Mouse (Mus musculus): ENCODE data around the gene Tmed8. TPM values are rescaled to one million over a fixed set of nuclear protein-coding genes. Genes with fewer than 3 reads are reported as not detected.

The Tmed8 gene
- polyA plus RNA-seq, 1 experiment from 2014 or later = 1.8 TPM

GRCm38 (mm10) chr12:87198792-87199191 is 1.5 kb downstream of the Tmed8 start:
- Histone ChIP-seq H3K9ac (ENCODE audit: low read length) (peak overlapping the region; percentile 83; the same call in 1 of the 2 replicates), H3K4me1 (ENCODE audit: control insufficient read depth in 2 of 2, insufficient read depth in 2 of 2, low read length in 2 of 2) (peaks cover 0 to 7% of the 10 kb centered on the region in 2 experiments; a peak in 3 of 4 replicates), H3K9me3 (ENCODE audit: control insufficient read depth, low read length) (no peaks in the 10 kb centered on the region), H3K27me3 (ENCODE audit: control insufficient read depth, insufficient read depth, low read length) (no peaks in the 10 kb centered on the region), H3K4me3 (ENCODE audit: control insufficient read depth in 1 of 2, insufficient read depth in 1 of 2, low read depth in 1 of 2, low read length in 2 of 2) (peak overlapping the region in 1 of 2 experiments; percentile 67; a peak in 1 of 4 replicates), H3K27ac (replicated peaks in 1 of 2; ENCODE audit: control insufficient read depth in 1 of 2, insufficient read depth in 1 of 2, low read depth in 2 of 2, low read length in 2 of 2) (no peak overlapping the region), H3K4me2 (ENCODE audit: low read length) (peak overlapping the region; percentile 64), H3K36me3 (ENCODE audit: control insufficient read depth, insufficient read depth, low read length) (no peaks in the 10 kb centered on the region)
- 60% methylated on average over 6 of the region's 6 CpGs for WGBS
- ATAC-seq (ENCODE audit: insufficient number of reproducible peaks, insufficient read depth, low FRiP score, low read depth) = no peak

- H3K4me1 ChIP-seq (ENCODE audit: control insufficient read depth in 2 of 2, insufficient read depth in 2 of 2, low read length in 2 of 2) = peaks cover 0 to 7% of the 10 kb centered on the region in 2 experiments; a peak in 3 of 4 replicates
- H3K27me3 ChIP-seq (ENCODE audit: control insufficient read depth, insufficient read depth, low read length) = no peaks in the 10 kb centered on the region
- no peak overlapping the region for H3K27ac ChIP-seq (replicated peaks in 1 of 2; ENCODE audit: control insufficient read depth in 1 of 2, insufficient read depth in 1 of 2, low read depth in 2 of 2, low read length in 2 of 2)
- no peaks in the 10 kb centered on the region for H3K9me3 ChIP-seq (ENCODE audit: control insufficient read depth, low read length)
- H3K4me3 ChIP-seq (ENCODE audit: control insufficient read depth in 1 of 2, insufficient read depth in 1 of 2, low read depth in 1 of 2, low read length in 2 of 2) = no peak overlapping the region
- no peak overlapping the region for H3K4me2 ChIP-seq (ENCODE audit: low read length)
- H3K9ac ChIP-seq (ENCODE audit: low read length) = no peak overlapping the region
- no peak for ATAC-seq (ENCODE audit: insufficient number of reproducible peaks, insufficient read depth, low FRiP score, low read depth)
- no peaks in the 10 kb centered on the region for H3K36me3 ChIP-seq (ENCODE audit: control insufficient read depth, insufficient read depth, low read length)
These were observed 3.9 kb downstream of the Tmed8 start for GRCm38 (mm10) chr12:87196310-87196709.

- no peak overlapping the region for H3K27ac ChIP-seq (replicated peaks in 1 of 2; ENCODE audit: control insufficient read depth in 1 of 2, insufficient read depth in 1 of 2, low read depth in 2 of 2, low read length in 2 of 2)
- no peak overlapping the region for H3K9ac ChIP-seq (ENCODE audit: low read length)
- no peak overlapping the region for H3K4me2 ChIP-seq (ENCODE audit: low read length)
- no peaks in the 10 kb centered on the region for H3K36me3 ChIP-seq (ENCODE audit: control insufficient read depth, insufficient read depth, low read length)
- peaks cover 0 to 7% of the 10 kb centered on the region in 2 experiments; a peak in 3 of 4 replicates for H3K4me1 ChIP-seq (ENCODE audit: control insufficient read depth in 2 of 2, insufficient read depth in 2 of 2, low read length in 2 of 2)
- no peaks in the 10 kb centered on the region for H3K27me3 ChIP-seq (ENCODE audit: control insufficient read depth, insufficient read depth, low read length)
- H3K9me3 ChIP-seq (ENCODE audit: control insufficient read depth, low read length) = no peaks in the 10 kb centered on the region
- 72% methylated on average over 1 of the region's 1 CpGs for WGBS
- ATAC-seq (ENCODE audit: insufficient number of reproducible peaks, insufficient read depth, low FRiP score, low read depth) = no peak
- H3K4me3 ChIP-seq (ENCODE audit: control insufficient read depth in 1 of 2, insufficient read depth in 1 of 2, low read depth in 1 of 2, low read length in 2 of 2) = no peak overlapping the region
These were observed 5.2 kb downstream of the Tmed8 start for GRCm38 (mm10) chr12:87195069-87195468.

- no peak for ATAC-seq (ENCODE audit: insufficient number of reproducible peaks, insufficient read depth, low FRiP score, low read depth)
- no peaks in the 10 kb centered on the region for H3K36me3 ChIP-seq (ENCODE audit: control insufficient read depth, insufficient read depth, low read length)
These were observed 7.2 kb downstream of the Tmed8 start for GRCm38 (mm10) chr12:87193008-87193407.

GRCm38 (mm10) chr12:87177631-87178030 is 22.6 kb downstream of the Tmed8 start:
- no peak for ATAC-seq (ENCODE audit: insufficient number of reproducible peaks, insufficient read depth, low FRiP score, low read depth)
- no peaks in the 10 kb centered on the region for H3K36me3 ChIP-seq (ENCODE audit: control insufficient read depth, insufficient read depth, low read length)
- H3K9me3 ChIP-seq (ENCODE audit: control insufficient read depth, low read length) = no peaks in the 10 kb centered on the region
- no peaks in the 10 kb centered on the region for H3K4me1 ChIP-seq (ENCODE audit: control insufficient read depth in 2 of 2, insufficient read depth in 2 of 2, low read length in 2 of 2)
- H3K27ac ChIP-seq (replicated peaks in 1 of 2; ENCODE audit: control insufficient read depth in 1 of 2, insufficient read depth in 1 of 2, low read depth in 2 of 2, low read length in 2 of 2) = no peak overlapping the region
- H3K4me2 ChIP-seq (ENCODE audit: low read length) = no peak overlapping the region
- H3K9ac ChIP-seq (ENCODE audit: low read length) = no peak overlapping the region
- 95% methylated on average over 4 of the region's 4 CpGs for WGBS
- H3K4me3 ChIP-seq (ENCODE audit: control insufficient read depth in 1 of 2, insufficient read depth in 1 of 2, low read depth in 1 of 2, low read length in 2 of 2) = no peak overlapping the region
- H3K27me3 ChIP-seq (ENCODE audit: control insufficient read depth, insufficient read depth, low read length) = no peaks in the 10 kb centered on the region

More at GRCm38 (mm10) chr12:87193008-87193407, 7.2 kb downstream of the Tmed8 start:
- no peak overlapping the region for H3K4me2 ChIP-seq (ENCODE audit: low read length)
- no peak overlapping the region for H3K9ac ChIP-seq (ENCODE audit: low read length)
- H3K4me3 ChIP-seq (ENCODE audit: control insufficient read depth in 1 of 2, insufficient read depth in 1 of 2, low read depth in 1 of 2, low read length in 2 of 2) = no peak overlapping the region
- no peak overlapping the region for H3K27ac ChIP-seq (replicated peaks in 1 of 2; ENCODE audit: control insufficient read depth in 1 of 2, insufficient read depth in 1 of 2, low read depth in 2 of 2, low read length in 2 of 2)
- WGBS = 82% methylated on average over 3 of the region's 3 CpGs
- H3K27me3 ChIP-seq (ENCODE audit: control insufficient read depth, insufficient read depth, low read length) = no peaks in the 10 kb centered on the region
- no peaks in the 10 kb centered on the region for H3K9me3 ChIP-seq (ENCODE audit: control insufficient read depth, low read length)
- no peaks in the 10 kb centered on the region for H3K4me1 ChIP-seq (ENCODE audit: control insufficient read depth in 2 of 2, insufficient read depth in 2 of 2, low read length in 2 of 2)

- Histone ChIP-seq H3K9ac (ENCODE audit: low read length) (no peak overlapping the region), H3K27me3 (ENCODE audit: control insufficient read depth, insufficient read depth, low read length) (no peaks in the 10 kb centered on the region), H3K27ac (replicated peaks in 1 of 2; ENCODE audit: control insufficient read depth in 1 of 2, insufficient read depth in 1 of 2, low read depth in 2 of 2, low read length in 2 of 2) (no peak overlapping the region), H3K4me3 (ENCODE audit: control insufficient read depth in 1 of 2, insufficient read depth in 1 of 2, low read depth in 1 of 2, low read length in 2 of 2) (no peak overlapping the region), H3K9me3 (ENCODE audit: control insufficient read depth, low read length) (no peaks in the 10 kb centered on the region), H3K36me3 (ENCODE audit: control insufficient read depth, insufficient read depth, low read length) (peaks cover 13% of the 10 kb centered on the region; the same call in 1 of the 2 replicates), H3K4me2 (ENCODE audit: low read length) (no peak overlapping the region), H3K4me1 (ENCODE audit: control insufficient read depth in 2 of 2, insufficient read depth in 2 of 2, low read length in 2 of 2) (no peaks in the 10 kb centered on the region)
- no peak for ATAC-seq (ENCODE audit: insufficient number of reproducible peaks, insufficient read depth, low FRiP score, low read depth)
- WGBS = 53% methylated on average over 4 of the region's 4 CpGs
These were observed 24.9 kb downstream of the Tmed8 start for GRCm38 (mm10) chr12:87175194-87175946.

GRCm38 (mm10) chr12:87160815-87161214 is 39.4 kb downstream of the Tmed8 start:
- WGBS = 81% methylated on average over 5 of the region's 5 CpGs
- H3K36me3 ChIP-seq (ENCODE audit: control insufficient read depth, insufficient read depth, low read length) = peaks cover 21% of the 10 kb centered on the region
- no peaks in the 10 kb centered on the region for H3K9me3 ChIP-seq (ENCODE audit: control insufficient read depth, low read length)
- no peak overlapping the region for H3K4me3 ChIP-seq (ENCODE audit: control insufficient read depth in 1 of 2, insufficient read depth in 1 of 2, low read depth in 1 of 2, low read length in 2 of 2)
- H3K27me3 ChIP-seq (ENCODE audit: control insufficient read depth, insufficient read depth, low read length) = no peaks in the 10 kb centered on the region
- H3K4me2 ChIP-seq (ENCODE audit: low read length) = no peak overlapping the region
- no peak for ATAC-seq (ENCODE audit: insufficient number of reproducible peaks, insufficient read depth, low FRiP score, low read depth)
- H3K4me1 ChIP-seq (ENCODE audit: control insufficient read depth in 2 of 2, insufficient read depth in 2 of 2, low read length in 2 of 2) = no peaks in the 10 kb centered on the region; a peak in 1 of 4 replicates
- H3K27ac ChIP-seq (replicated peaks in 1 of 2; ENCODE audit: control insufficient read depth in 1 of 2, insufficient read depth in 1 of 2, low read depth in 2 of 2, low read length in 2 of 2) = no peak overlapping the region
- no peak overlapping the region for H3K9ac ChIP-seq (ENCODE audit: low read length)

All from heart, embryonic 14.5 days (tissue).